Mouse (Mus musculus) brain, embryonic 18.5 days (tissue): Measurements from ENCODE around the gene Clec16a.

Experiments
- DNase-seq: peaks from one replicate; pipeline ENCODE4 v3.0.0-alpha.2; 2012; ENCODE audit warnings: low read depth, low spot score

The Clec16a gene

GRCm38 (mm10) chr16:10675612-10676011, 130.5 kb downstream of the Clec16a start:
- no peak for DNase-seq

- no peak for DNase-seq
Measured at GRCm38 (mm10) chr16:10676461-10677066, 131.4 kb downstream of the Clec16a start.

- no peak for DNase-seq
Measured at GRCm38 (mm10) chr16:10682521-10682920, 137.4 kb downstream of the Clec16a start.

GRCm38 (mm10) chr16:10683193-10684000, 138.3 kb downstream of the Clec16a start:
- no peak for DNase-seq

- DNase-seq = no peak
Measured at GRCm38 (mm10) chr16:10689748-10690318, 144.7 kb downstream of the Clec16a start.

GRCm38 (mm10) chr16:10690442-10690841, 145.3 kb downstream of the Clec16a start:
- DNase-seq = no peak

- no peak for DNase-seq
Measured at GRCm38 (mm10) chr16:10691705-10692104, 146.6 kb downstream of the Clec16a start.

- no peak for DNase-seq
Measured at GRCm38 (mm10) chr16:10692848-10693247, 147.7 kb downstream of the Clec16a start.

- DNase-seq = no peak
Measured at GRCm38 (mm10) chr16:10693424-10693823, 148.3 kb downstream of the Clec16a start.

- no peak for DNase-seq
Measured at GRCm38 (mm10) chr16:10694414-10694851, 149.3 kb downstream of the Clec16a start.

- DNase-seq = no peak
Measured at GRCm38 (mm10) chr16:10697861-10698659, 152.9 kb downstream of the Clec16a start.

GRCm38 (mm10) chr16:10699316-10699715, 154.2 kb downstream of the Clec16a start:
- no peak for DNase-seq

- no peak for DNase-seq
Measured at GRCm38 (mm10) chr16:10700160-10700559, 155.0 kb downstream of the Clec16a start.

GRCm38 (mm10) chr16:10702399-10702798, 157.3 kb downstream of the Clec16a start:
- no peak for DNase-seq

- DNase-seq = no peak
Measured at GRCm38 (mm10) chr16:10703932-10704331, 158.8 kb downstream of the Clec16a start.

GRCm38 (mm10) chr16:10705396-10705795, 160.3 kb downstream of the Clec16a start:
- DNase-seq = no peak

GRCm38 (mm10) chr16:10711524-10711923, 166.4 kb downstream of the Clec16a start:
- DNase-seq = no peak

GRCm38 (mm10) chr16:10713041-10713440, 167.9 kb downstream of the Clec16a start:
- no peak for DNase-seq

GRCm38 (mm10) chr16:10713441-10714239, 168.5 kb downstream of the Clec16a start:
- no peak for DNase-seq

- no peak for DNase-seq
Measured at GRCm38 (mm10) chr16:10715211-10715610, 170.1 kb downstream of the Clec16a start.

- no peak for DNase-seq
Measured at GRCm38 (mm10) chr16:10715632-10716031, 170.5 kb downstream of the Clec16a start.
